Mouse (Mus musculus): ENCODE data around the gene Mlana. TPM values are rescaled to one million over a fixed set of nuclear protein-coding genes. Genes with fewer than 3 reads are reported as not detected.

The Mlana gene
- total RNA-seq (2021) = under 1 TPM in 1 of 2 experiments, not detected in 1; 0.45 TPM
- long read RNA-seq, experiment 1 = 0 reads
- long read RNA-seq, experiment 2 = 0 reads

- DNase-seq = no peak
Observed at GRCm38 (mm10) chr19:29697245-29697874, at the start of gene Mlana. Mlana (plus strand) TSS chr19:29697824.

- no peak for DNase-seq
Observed at GRCm38 (mm10) chr19:29648550-29648914, 49.1 kb upstream of the Mlana start.

- DNase-seq = no peak
Observed at GRCm38 (mm10) chr19:29649683-29650082, 47.9 kb upstream of the Mlana start.

GRCm38 (mm10) chr19:29653768-29654265, 43.8 kb upstream of the Mlana start:
- DNase-seq = no peak

GRCm38 (mm10) chr19:29655148-29655547, 42.5 kb upstream of the Mlana start:
- no peak for DNase-seq

GRCm38 (mm10) chr19:29656029-29656428, 41.6 kb upstream of the Mlana start:
- no peak for DNase-seq

GRCm38 (mm10) chr19:29656620-29657019, 41.0 kb upstream of the Mlana start:
- no peak for DNase-seq

- DNase-seq = no peak
Observed at GRCm38 (mm10) chr19:29657033-29657432, 40.6 kb upstream of the Mlana start.

GRCm38 (mm10) chr19:29657558-29657957, 40.1 kb upstream of the Mlana start:
- no peak for DNase-seq

GRCm38 (mm10) chr19:29658836-29659235, 38.8 kb upstream of the Mlana start:
- no peak for DNase-seq

- no peak for DNase-seq
Observed at GRCm38 (mm10) chr19:29659705-29660104, 37.9 kb upstream of the Mlana start.

GRCm38 (mm10) chr19:29660835-29661764, 36.5 kb upstream of the Mlana start:
- DNase-seq = no peak

- DNase-seq = no peak
Observed at GRCm38 (mm10) chr19:29661974-29662580, 35.5 kb upstream of the Mlana start.

- DNase-seq = no peak
Observed at GRCm38 (mm10) chr19:29663780-29664179, 33.8 kb upstream of the Mlana start.

GRCm38 (mm10) chr19:29664934-29665333, 32.7 kb upstream of the Mlana start:
- DNase-seq = no peak

GRCm38 (mm10) chr19:29666164-29666563, 31.5 kb upstream of the Mlana start:
- DNase-seq = no peak

GRCm38 (mm10) chr19:29666965-29667594, 30.5 kb upstream of the Mlana start:
- DNase-seq = no peak

- no peak for DNase-seq
Observed at GRCm38 (mm10) chr19:29668135-29668534, 29.5 kb upstream of the Mlana start.

- no peak for DNase-seq
Observed at GRCm38 (mm10) chr19:29670247-29670646, 27.4 kb upstream of the Mlana start.

GRCm38 (mm10) chr19:29671160-29671559, 26.5 kb upstream of the Mlana start:
- no peak for DNase-seq

- no peak for DNase-seq
Observed at GRCm38 (mm10) chr19:29672660-29673059, 25.0 kb upstream of the Mlana start.

- DNase-seq = no peak
Observed at GRCm38 (mm10) chr19:29674946-29675345, 22.7 kb upstream of the Mlana start.
